Mouse (Mus musculus) liver, adult 10 weeks (tissue): Measurements from ENCODE around the gene Gm21789. TPM values are rescaled to one million over a fixed set of nuclear protein-coding genes. Genes with fewer than 3 reads are reported as not detected.

Experiments
- polyA plus RNA-seq: library from polyadenylated mRNA; stranded (reverse); fragments of 350-450 nt; fragmentation: Illumina TruSeq; extraction: RNeasy Lipid Tissue Mini Kit (QIAGEN cat#74804); gene quantifications from one replicate; pipeline ENCODE4 v1.2.3, GENCODE M21; 2014; ENCODE audit warnings: low read depth, low replicate concordance

Gene Gm21789
- polyA plus RNA-seq = not detected

GRCm38 (mm10) chrX:32941468-32941867 is at the start of gene Gm21789:
Gm21789 (plus strand) TSS chrX:32941768.

GRCm38 (mm10) chrX:32894325-32894724 is 47.2 kb upstream of the Gm21789 start, which contains the start of gene Btbd35f30:
Btbd35f30 (plus strand) TSS chrX:32894625.

GRCm38 (mm10) chrX:32973597-32973996 is 32.0 kb downstream of the Gm21789 start, which contains the start of gene Btbd35f5:
Btbd35f5 (plus strand) TSS chrX:32973897.

Other genes starting within 250 kb of the Gm21789 start
- not detected for gene Btbd35f21, start 215.7 kb upstream of the Gm21789 start, polyA plus RNA-seq
- not detected for gene Btbd35f30, start 47.1 kb upstream of the Gm21789 start, polyA plus RNA-seq
- not detected for gene Btbd35f5, start 32.1 kb downstream of the Gm21789 start, polyA plus RNA-seq